Mouse (Mus musculus): ENCODE data around the gene Prss8. TPM values are rescaled to one million over a fixed set of nuclear protein-coding genes. Genes with fewer than 3 reads are reported as not detected.
A peak's percentile ranks its signal among the peaks of the same experiment; 100 is the strongest.
"Not testable (repeated sequence)": the region's sequence is repeated elsewhere in the genome, so short reads cannot be mapped to it uniquely, and the experiment has no call there.

The Prss8 gene
- polyA plus RNA-seq, 1 experiment from 2014 or later, result 0.17 TPM

DNA sequence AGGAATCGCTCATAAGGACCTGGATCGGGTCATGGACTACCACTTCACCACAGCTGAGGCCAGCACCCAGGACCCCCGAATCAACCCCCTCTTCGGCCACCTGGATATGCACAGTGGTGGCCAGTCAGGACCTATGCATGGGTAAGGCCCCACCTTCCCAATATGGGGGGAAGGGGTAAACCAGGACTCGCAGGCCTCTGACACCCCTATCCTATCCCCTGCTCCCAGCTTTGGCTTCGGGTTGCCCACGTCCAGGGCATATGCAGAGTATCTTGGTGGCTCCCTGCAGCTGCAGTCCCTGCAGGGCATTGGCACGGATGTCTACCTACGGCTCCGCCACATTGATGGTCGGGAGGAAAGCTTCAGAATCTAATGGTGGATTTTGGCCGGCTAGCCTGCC, 22.0 kb downstream of the Prss8 start:
- ATAC-seq, result no peak
- H3K27me3 ChIP-seq (replicated peaks; ENCODE audit: control insufficient read depth, insufficient read depth, low read length), result no peaks in the 10 kb centered on the region
- peaks cover 12% of the 10 kb centered on the region for H3K4me1 ChIP-seq (ENCODE audit: control insufficient read depth, insufficient read depth, low read length)
- H3K36me3 ChIP-seq (ENCODE audit: control insufficient read depth, insufficient read depth, low read length), result peaks cover 47% of the 10 kb centered on the region
- H3K27ac ChIP-seq (ENCODE audit: low read depth, low read length), result no peak overlapping the region
- no peak overlapping the region for H3K4me2 ChIP-seq (ENCODE audit: low read length)
- H3K9ac ChIP-seq (ENCODE audit: low read length), result no peak overlapping the region
- no peak overlapping the region for H3K4me3 ChIP-seq (ENCODE audit: low read depth, low read length)
- 93% methylated on average over 12 of the region's 12 CpGs for WGBS
- H3K9me3 ChIP-seq (replicated peaks; ENCODE audit: control insufficient read depth, low read length), result no peaks in the 10 kb centered on the region
- no peak for DNase-seq (ENCODE audit: low spot score)

DNA sequence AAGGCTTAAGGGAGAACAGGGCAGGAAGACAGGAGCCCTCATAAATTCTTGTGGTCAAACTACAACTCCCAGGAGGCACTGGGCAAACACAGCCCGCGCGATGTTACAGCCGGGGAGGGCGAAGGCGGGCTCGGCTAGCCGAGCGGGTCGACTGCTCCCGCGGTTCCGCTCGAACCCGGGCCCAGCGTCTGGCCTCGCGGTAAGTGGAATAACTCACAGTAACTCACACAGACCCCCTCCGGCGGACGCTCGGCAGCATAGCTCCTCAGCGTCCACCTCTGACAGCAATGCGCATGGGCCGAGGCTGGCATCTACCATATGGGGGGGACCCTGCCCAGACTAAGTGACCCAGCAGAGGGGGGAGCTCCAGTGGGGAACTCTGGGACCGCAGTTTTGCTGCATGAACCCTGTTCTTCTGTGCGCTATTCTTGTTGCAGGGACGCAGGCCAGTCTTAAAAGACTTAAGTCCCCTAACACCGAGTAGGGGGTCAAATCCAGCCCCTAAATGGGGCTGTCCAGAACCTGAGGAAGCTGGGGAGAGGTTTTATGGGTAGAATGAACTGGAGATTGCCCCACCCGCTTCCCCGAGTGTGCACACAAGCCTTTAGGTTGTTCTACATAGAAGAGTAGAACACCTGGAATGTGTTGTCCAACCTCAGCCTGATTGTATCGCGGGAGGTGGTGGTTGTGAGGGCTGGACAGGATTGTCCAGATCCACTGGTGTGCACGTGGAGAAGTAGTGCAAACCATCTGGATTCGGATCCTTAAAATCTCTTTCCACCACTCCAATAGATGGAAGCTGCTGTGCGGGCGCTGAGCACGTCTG, 25.7 kb downstream of the Prss8 start, which contains the start of gene Bckdk:
Bckdk (plus strand) TSS at position 112 of the 826 bp plus-strand sequence.
- Histone ChIP-seq H3K27me3 (replicated peaks; ENCODE audit: control insufficient read depth, insufficient read depth, low read length) (no peaks in the 10 kb centered on the region), H3K9me3 (replicated peaks; ENCODE audit: control insufficient read depth, low read length) (no peaks in the 10 kb centered on the region), H3K4me3 (ENCODE audit: low read depth, low read length) (peak within 1 kb of the TSS; percentile 57), H3K36me3 (ENCODE audit: control insufficient read depth, insufficient read depth, low read length) (peaks cover 41% of the 10 kb centered on the region), H3K4me1 (ENCODE audit: control insufficient read depth, insufficient read depth, low read length) (peaks cover 11% of the 10 kb centered on the region), H3K9ac (ENCODE audit: low read length) (peak within 1 kb of the TSS; percentile 90), H3K27ac (ENCODE audit: low read depth, low read length) (peak within 1 kb of the TSS; percentile 78), H3K4me2 (ENCODE audit: low read length) (peak within 1 kb of the TSS; percentile 81)
- DNase-seq (ENCODE audit: low spot score) (peak; percentile 85), ATAC-seq (peak; percentile 95)
- WGBS, result 9% methylated on average over 38 of the region's 38 CpGs

DNA sequence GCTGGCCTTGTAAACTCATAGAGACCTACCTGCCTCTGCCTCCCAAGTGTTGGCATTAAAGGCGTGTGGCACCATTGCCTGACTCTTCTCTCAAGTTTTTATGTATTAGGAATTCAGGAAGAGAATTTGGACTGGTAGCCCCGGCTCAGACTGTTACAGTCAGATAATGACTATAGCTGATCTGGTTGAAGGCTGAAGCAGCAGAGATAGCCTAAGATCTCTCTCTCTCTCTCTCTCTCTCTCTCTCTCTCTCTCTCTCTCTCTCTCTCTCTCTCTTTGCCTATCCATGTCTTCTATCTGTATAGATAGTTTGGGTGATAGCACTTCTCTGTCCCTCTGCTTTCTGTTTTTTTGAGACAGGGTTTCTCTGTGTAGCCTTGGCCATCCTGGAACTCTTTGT, 28.1 kb downstream of the Prss8 start:
- H3K36me3 ChIP-seq (ENCODE audit: control insufficient read depth, insufficient read depth, low read length), result peaks cover 17% of the 10 kb centered on the region
- H3K4me3 ChIP-seq (ENCODE audit: low read depth, low read length), result no peak overlapping the region
- peaks cover 11% of the 10 kb centered on the region for H3K4me1 ChIP-seq (ENCODE audit: control insufficient read depth, insufficient read depth, low read length)
- no peaks in the 10 kb centered on the region for H3K9me3 ChIP-seq (replicated peaks; ENCODE audit: control insufficient read depth, low read length)
- H3K27me3 ChIP-seq (replicated peaks; ENCODE audit: control insufficient read depth, insufficient read depth, low read length), result no peaks in the 10 kb centered on the region
- no peak overlapping the region for H3K27ac ChIP-seq (ENCODE audit: low read depth, low read length)
- 82% methylated on average over 2 of the region's 2 CpGs for WGBS
- no peak overlapping the region for H3K9ac ChIP-seq (ENCODE audit: low read length)
- ATAC-seq (no peak), DNase-seq (ENCODE audit: low spot score) (no peak)
- no peak overlapping the region for H3K4me2 ChIP-seq (ENCODE audit: low read length)

DNA sequence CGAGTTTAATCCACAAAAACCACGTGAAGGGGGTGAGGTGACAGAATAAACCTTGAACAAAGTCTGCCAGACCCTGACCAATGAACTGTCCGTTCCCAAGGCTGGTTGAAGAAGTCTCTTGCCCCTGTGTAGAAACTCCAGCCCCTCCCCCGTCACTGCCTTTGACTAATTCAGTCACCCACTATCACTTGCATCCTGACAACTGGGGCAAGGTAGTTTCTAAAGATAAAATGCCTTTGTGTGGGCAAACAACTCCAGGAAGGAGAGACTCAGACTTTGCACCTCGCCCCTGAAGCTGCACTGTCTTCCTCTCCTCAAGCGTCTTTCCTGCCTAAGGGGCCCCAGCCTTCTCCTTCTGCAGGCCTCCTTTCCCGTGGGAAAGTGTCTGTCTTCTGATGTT, 29.9 kb downstream of the Prss8 start:
- ATAC-seq (no peak), DNase-seq (ENCODE audit: low spot score) (no peak)
- Histone ChIP-seq H3K4me3 (ENCODE audit: low read depth, low read length) (no peak overlapping the region), H3K27me3 (replicated peaks; ENCODE audit: control insufficient read depth, insufficient read depth, low read length) (no peaks in the 10 kb centered on the region), H3K9me3 (replicated peaks; ENCODE audit: control insufficient read depth, low read length) (no peaks in the 10 kb centered on the region), H3K4me1 (ENCODE audit: control insufficient read depth, insufficient read depth, low read length) (peaks cover 7% of the 10 kb centered on the region), H3K36me3 (ENCODE audit: control insufficient read depth, insufficient read depth, low read length) (no peaks in the 10 kb centered on the region; the same call in 1 of the 2 replicates), H3K9ac (ENCODE audit: low read length) (no peak overlapping the region), H3K27ac (ENCODE audit: low read depth, low read length) (no peak overlapping the region), H3K4me2 (ENCODE audit: low read length) (no peak overlapping the region)
- WGBS, result 50% methylated on average over 7 of the region's 7 CpGs

DNA sequence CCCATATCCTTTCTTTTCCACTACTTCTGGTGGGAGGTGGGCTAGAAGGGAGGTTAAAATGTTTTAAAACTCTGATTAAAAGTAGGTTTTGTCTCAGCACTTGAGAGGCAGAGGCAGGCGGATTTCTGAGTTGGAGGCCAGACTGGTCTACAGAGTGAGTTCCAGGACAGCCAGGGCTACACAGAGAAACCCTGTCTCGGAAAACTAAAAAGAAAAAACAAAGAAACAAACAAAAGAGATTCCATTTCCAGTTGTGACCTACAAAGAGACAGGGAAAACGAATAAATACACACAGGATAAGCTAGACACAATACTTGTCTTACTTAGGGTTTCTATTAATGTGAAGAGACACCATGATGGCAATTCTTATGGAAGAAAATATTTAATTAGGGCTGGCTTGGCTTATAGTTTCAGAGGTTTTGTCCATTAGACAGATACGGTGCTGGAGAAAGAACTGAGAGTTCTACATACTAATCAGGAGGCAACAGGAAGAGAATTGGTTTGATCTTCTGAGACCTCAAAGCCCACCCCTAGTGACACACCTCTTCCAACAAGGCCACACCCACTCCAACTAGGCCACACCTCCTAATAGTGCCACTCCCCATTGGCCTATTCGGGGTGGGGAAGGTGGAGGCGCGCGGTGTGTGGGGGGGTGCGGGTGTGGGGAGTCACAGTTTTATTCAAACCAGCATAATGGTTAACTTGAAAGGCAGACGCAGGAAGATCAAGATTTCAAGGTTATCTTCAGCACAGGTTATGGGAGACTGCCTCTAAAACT, 31.5 kb downstream of the Prss8 start:
- DNase-seq (ENCODE audit: low spot score), result no peak
- WGBS, result 39% methylated on average over 10 of the region's 10 CpGs
- ATAC-seq, result no peak
- Histone ChIP-seq H3K27ac (ENCODE audit: low read depth, low read length) (no peak overlapping the region), H3K4me1 (ENCODE audit: control insufficient read depth, insufficient read depth, low read length) (peaks cover 7% of the 10 kb centered on the region), H3K9ac (ENCODE audit: low read length) (no peak overlapping the region), H3K4me2 (ENCODE audit: low read length) (no peak overlapping the region), H3K4me3 (ENCODE audit: low read depth, low read length) (no peak overlapping the region), H3K36me3 (ENCODE audit: control insufficient read depth, insufficient read depth, low read length) (no peaks in the 10 kb centered on the region), H3K9me3 (replicated peaks; ENCODE audit: control insufficient read depth, low read length) (no peaks in the 10 kb centered on the region), H3K27me3 (replicated peaks; ENCODE audit: control insufficient read depth, insufficient read depth, low read length) (no peaks in the 10 kb centered on the region)

DNA sequence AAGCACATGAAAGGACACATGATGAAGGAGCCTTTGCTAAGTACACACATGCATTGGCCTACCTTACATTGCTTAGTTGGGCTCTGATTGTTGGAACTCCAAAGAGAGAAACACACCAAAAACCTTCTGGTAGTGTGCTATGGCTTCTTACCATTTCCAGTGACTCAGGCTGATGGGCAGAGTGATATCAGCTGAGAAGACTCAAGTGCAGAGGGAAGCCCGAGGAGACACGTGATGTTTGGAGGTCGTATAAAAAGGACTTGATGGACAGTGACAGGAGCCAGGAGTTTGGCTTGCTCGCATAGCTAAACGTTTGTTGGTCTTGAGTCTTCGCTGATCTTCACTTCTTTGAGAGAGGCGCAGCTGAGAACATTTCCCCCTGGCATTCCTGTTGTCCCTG, 32.4 kb downstream of the Prss8 start:
- ATAC-seq (no peak), DNase-seq (ENCODE audit: low spot score) (no peak)
- Histone ChIP-seq H3K9ac (ENCODE audit: low read length) (no peak overlapping the region), H3K27ac (ENCODE audit: low read depth, low read length) (no peak overlapping the region), H3K9me3 (replicated peaks; ENCODE audit: control insufficient read depth, low read length) (no peaks in the 10 kb centered on the region), H3K36me3 (ENCODE audit: control insufficient read depth, insufficient read depth, low read length) (peaks cover 4% of the 10 kb centered on the region; the same call in 1 of the 2 replicates), H3K4me3 (ENCODE audit: low read depth, low read length) (no peak overlapping the region), H3K4me2 (ENCODE audit: low read length) (no peak overlapping the region), H3K27me3 (replicated peaks; ENCODE audit: control insufficient read depth, insufficient read depth, low read length) (no peaks in the 10 kb centered on the region), H3K4me1 (ENCODE audit: control insufficient read depth, insufficient read depth, low read length) (peaks cover 7% of the 10 kb centered on the region)
- WGBS, result 91% methylated on average over 7 of the region's 7 CpGs

DNA sequence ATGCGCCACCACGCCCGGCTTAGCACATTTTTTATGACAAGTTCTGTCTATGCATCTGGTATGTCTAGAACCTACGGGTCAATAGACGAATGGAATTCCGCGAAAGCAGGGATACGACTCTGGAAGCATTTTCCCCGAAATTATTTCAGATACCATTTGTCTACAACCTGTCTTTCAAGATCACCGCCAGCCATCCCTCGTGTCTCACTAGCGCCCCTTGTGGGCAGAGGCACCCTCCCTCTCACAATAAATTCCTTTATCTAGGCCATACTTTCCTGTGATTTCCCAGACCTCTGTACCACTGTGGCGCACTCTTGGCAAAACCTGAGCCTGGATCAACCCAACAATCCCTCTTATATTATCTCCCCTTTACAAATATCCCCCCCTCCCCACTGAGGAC, 33.5 kb downstream of the Prss8 start:
- Histone ChIP-seq H3K27ac (ENCODE audit: low read depth, low read length) (no peak overlapping the region), H3K4me1 (ENCODE audit: control insufficient read depth, insufficient read depth, low read length) (peaks cover 7% of the 10 kb centered on the region), H3K4me2 (ENCODE audit: low read length) (no peak overlapping the region), H3K9me3 (replicated peaks; ENCODE audit: control insufficient read depth, low read length) (no peaks in the 10 kb centered on the region), H3K36me3 (ENCODE audit: control insufficient read depth, insufficient read depth, low read length) (peaks cover 7% of the 10 kb centered on the region; the same call in 1 of the 2 replicates), H3K27me3 (replicated peaks; ENCODE audit: control insufficient read depth, insufficient read depth, low read length) (no peaks in the 10 kb centered on the region), H3K4me3 (ENCODE audit: low read depth, low read length) (no peak overlapping the region), H3K9ac (ENCODE audit: low read length) (no peak overlapping the region)
- ATAC-seq, result no peak
- peak; percentile 46 for DNase-seq (ENCODE audit: low spot score)
- 67% methylated on average over 13 of the region's 13 CpGs for whole genome bisulfite sequencing

DNA sequence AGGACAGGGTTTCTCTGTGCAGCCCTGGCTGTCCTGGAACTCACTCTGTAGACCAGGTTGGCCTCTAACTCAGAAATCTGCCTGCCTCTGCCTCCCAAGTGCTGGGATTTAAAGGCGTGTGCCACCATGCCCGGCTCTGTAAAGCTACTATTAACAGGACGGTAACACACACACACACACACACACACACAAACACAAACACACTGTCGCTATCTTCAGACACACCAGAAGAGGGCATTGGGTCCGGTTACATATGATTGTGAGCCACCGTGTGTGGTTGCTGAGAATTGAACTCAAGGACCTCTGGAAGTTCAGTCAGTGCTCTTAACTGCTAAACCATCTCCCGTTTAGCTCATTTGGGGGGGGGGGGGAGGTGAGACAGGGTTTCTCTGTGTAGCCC, 34.0 kb downstream of the Prss8 start:
- H3K36me3 ChIP-seq (ENCODE audit: control insufficient read depth, insufficient read depth, low read length); H3K9me3 ChIP-seq (replicated peaks; ENCODE audit: control insufficient read depth, low read length); H3K9ac ChIP-seq (ENCODE audit: low read length); H3K27ac ChIP-seq (ENCODE audit: low read depth, low read length); H3K4me1 ChIP-seq (ENCODE audit: control insufficient read depth, insufficient read depth, low read length); H3K27me3 ChIP-seq (replicated peaks; ENCODE audit: control insufficient read depth, insufficient read depth, low read length); DNase-seq (ENCODE audit: low spot score): not testable (repeated sequence)
- ATAC-seq, result peak; percentile 6; the same call in 1 of the 2 replicates
- peak overlapping the region; percentile 18; the same call in 1 of the 2 replicates for H3K4me2 ChIP-seq (ENCODE audit: low read length)
- 0 out of 2 replicates have a peak overlapping the region, but pooled peaks have one; percentile 53 for H3K4me3 ChIP-seq (ENCODE audit: low read depth, low read length)
- 73% methylated on average over 7 of the region's 7 CpGs for WGBS
